Mouse (Mus musculus) macrophage (primary cell): ENCODE results near the gene Foxf2. TPM values are rescaled to one million over a fixed set of nuclear protein-coding genes. Genes with fewer than 3 reads are reported as not detected.

ENCODE experiments used
- H3K27ac ChIP-seq: fragments of 350-480 bp; formaldehyde crosslinking; 2 replicates; pipeline ENCODE4 v1.9.0; 2021
- H3K36me3 ChIP-seq: fragments of 350-480 bp; formaldehyde crosslinking; 2 replicates; pipeline ENCODE4 v1.9.0; 2021; ENCODE audit errors: inconsistent target
- H3K4me3 ChIP-seq: fragments of 350-480 bp; formaldehyde crosslinking; 2 replicates; pipeline ENCODE4 v1.9.0; 2021; ENCODE audit errors: inconsistent target
- H3K79me2 ChIP-seq: fragments of 350-480 bp; formaldehyde crosslinking; 2 replicates; pipeline ENCODE4 v1.9.0; 2021; ENCODE audit errors: inconsistent target
- WGBS: methylation state at CpG from one replicate; pipeline ENCODE4 v1.1.7; 2026; ENCODE audit warnings: inconsistent platforms; ENCODE audit not compliant: missing documents; 5-methylcytosine and 5-hydroxymethylcytosine counted together
- polyA plus RNA-seq: library from polyadenylated mRNA; stranded (reverse); fragments of 250-400 nt; gene quantifications from 3 replicates; pipeline ENCODE4 v1.2.4, GENCODE M21; 2018; ENCODE audit warnings: inconsistent platforms

The Foxf2 gene
- polyA plus RNA-seq, 1 experiment from 2014 or later: not detected

DNA sequence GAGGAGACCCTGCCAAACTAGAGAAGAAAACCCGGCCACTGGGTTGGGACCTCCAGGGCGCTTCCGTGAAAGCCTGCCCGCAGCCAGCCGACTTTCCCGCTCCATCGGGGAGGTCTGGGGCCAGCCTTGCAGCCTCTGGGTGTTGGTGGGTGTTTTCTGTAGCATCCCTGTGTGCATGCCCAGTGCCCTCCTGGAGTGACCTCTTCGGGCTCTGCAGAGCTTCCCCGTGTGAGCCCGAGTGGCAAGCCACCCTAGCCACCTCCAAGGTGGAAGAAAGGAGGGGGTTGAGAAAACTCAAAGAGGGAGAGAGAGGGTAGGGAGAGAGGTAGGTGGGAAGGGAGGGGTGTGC lies 5.1 kb upstream of the Foxf2 start:
- WGBS: 4% methylated on average over 10 of the region's 10 CpGs
- no peak overlapping the region for H3K4me3 ChIP-seq
- H3K79me2 ChIP-seq: no peaks in the 10 kb centered on the region
- no peaks in the 10 kb centered on the region for H3K36me3 ChIP-seq
- no peak overlapping the region for H3K27ac ChIP-seq

GRCm38 (mm10) chr13:31620937-31621336 lies 4.7 kb upstream of the Foxf2 start:
- 35% methylated on average over 4 of the region's 4 CpGs for WGBS
- Histone ChIP-seq H3K79me2 (no peaks in the 10 kb centered on the region), H3K27ac (no peak overlapping the region), H3K4me3 (no peak overlapping the region), H3K36me3 (no peaks in the 10 kb centered on the region)

DNA sequence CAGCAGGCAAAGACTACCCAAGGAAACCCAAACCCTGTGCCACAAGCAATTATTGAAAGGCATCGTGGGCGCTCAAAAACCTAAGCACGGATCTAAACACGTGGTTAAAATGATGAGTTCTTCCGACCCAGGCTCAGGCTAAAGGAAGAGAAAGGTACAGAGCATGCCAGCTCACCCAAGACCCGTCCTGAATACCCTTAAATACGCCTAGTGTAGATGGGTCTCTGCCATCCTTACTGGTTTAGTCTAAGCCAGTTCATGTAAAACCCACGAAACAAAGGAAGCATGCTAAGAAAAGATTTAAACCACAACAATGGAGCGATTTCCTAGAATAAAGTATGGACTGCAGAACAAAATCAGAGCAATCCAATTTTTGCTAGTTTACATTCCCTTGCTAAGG lies 3.9 kb upstream of the Foxf2 start:
- Histone ChIP-seq H3K4me3 (no peak overlapping the region), H3K27ac (no peak overlapping the region), H3K79me2 (no peaks in the 10 kb centered on the region), H3K36me3 (no peaks in the 10 kb centered on the region)
- WGBS: 9% methylated on average over 9 of the region's 9 CpGs

- Histone ChIP-seq H3K36me3 (no peaks in the 10 kb centered on the region), H3K79me2 (no peaks in the 10 kb centered on the region), H3K4me3 (no peak overlapping the region), H3K27ac (no peak overlapping the region)
- 11% methylated on average over 3 of the region's 3 CpGs for WGBS
Measured at GRCm38 (mm10) chr13:31622371-31622770, 3.2 kb upstream of the Foxf2 start.

DNA sequence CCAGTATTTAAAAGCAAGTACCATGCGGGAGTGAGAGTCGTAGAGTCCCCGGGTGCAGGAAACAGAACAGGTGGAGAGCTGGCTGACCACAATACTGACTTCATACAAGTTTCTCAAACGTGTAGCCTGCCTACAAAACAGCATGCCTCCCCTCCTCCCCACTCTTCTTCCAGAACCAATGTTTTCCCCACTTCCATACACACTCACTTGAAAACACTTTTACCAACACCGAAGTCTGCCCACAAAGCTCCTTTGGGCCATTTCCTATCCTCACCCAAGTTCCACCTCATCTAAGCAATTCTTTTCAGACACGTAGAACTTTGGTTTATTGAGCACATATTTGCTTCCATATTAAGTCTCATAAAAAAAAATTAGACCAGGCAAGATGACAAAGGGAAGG lies 2.3 kb upstream of the Foxf2 start:
- no peaks in the 10 kb centered on the region for H3K36me3 ChIP-seq
- H3K79me2 ChIP-seq: no peaks in the 10 kb centered on the region
- no peak overlapping the region for H3K27ac ChIP-seq
- WGBS: 1% methylated on average over 6 of the region's 6 CpGs
- no peak overlapping the region for H3K4me3 ChIP-seq

GRCm38 (mm10) chr13:31623906-31624860 lies 1.4 kb upstream of the Foxf2 start:
- WGBS: 11% methylated on average over 19 of the region's 20 CpGs

GRCm38 (mm10) chr13:31624966-31625332 lies 667 bp upstream of the Foxf2 start:
- H3K79me2 ChIP-seq: no peaks in the 10 kb centered on the region
- 6% methylated on average over 13 of the region's 13 CpGs for WGBS
- no peak overlapping the region for H3K4me3 ChIP-seq
- no peak overlapping the region for H3K27ac ChIP-seq
- H3K36me3 ChIP-seq: no peaks in the 10 kb centered on the region

More at GRCm38 (mm10) chr13:31623906-31624860, 1.4 kb upstream of the Foxf2 start:
- H3K4me3 ChIP-seq: no peak overlapping the region
- H3K36me3 ChIP-seq: no peaks in the 10 kb centered on the region
- no peak overlapping the region for H3K27ac ChIP-seq
- no peaks in the 10 kb centered on the region for H3K79me2 ChIP-seq

DNA sequence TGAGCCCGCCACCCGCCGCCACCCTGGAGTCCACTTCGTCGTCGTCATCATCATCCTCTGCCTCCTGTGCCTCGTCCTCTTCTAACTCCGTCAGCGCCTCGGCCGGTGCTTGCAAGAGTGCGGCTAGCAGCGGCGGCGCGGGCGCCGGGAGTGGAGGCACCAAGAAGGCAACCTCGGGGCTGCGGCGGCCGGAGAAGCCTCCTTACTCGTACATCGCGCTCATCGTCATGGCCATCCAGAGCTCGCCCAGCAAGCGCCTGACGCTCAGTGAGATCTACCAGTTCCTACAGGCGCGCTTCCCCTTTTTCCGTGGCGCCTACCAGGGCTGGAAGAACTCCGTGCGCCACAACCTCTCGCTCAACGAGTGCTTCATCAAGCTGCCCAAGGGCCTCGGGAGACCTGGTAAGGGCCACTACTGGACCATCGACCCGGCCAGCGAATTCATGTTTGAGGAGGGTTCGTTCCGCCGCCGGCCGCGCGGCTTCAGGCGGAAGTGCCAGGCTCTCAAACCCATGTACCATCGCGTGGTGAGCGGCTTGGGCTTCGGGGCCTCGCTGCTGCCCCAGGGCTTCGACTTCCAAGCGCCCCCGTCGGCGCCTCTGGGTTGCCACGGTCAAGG lies 676 bp downstream of the Foxf2 start:
- no peak overlapping the region for H3K27ac ChIP-seq
- 1% methylated on average over 60 of the region's 60 CpGs for WGBS
- H3K36me3 ChIP-seq: no peaks in the 10 kb centered on the region
- no peak overlapping the region for H3K4me3 ChIP-seq
- H3K79me2 ChIP-seq: no peaks in the 10 kb centered on the region

- H3K4me3 ChIP-seq: no peak overlapping the region
- H3K27ac ChIP-seq: no peak overlapping the region
- H3K36me3 ChIP-seq: no peaks in the 10 kb centered on the region
- H3K79me2 ChIP-seq: no peaks in the 10 kb centered on the region
- WGBS: 11% methylated on average over 24 of the region's 24 CpGs
Measured at GRCm38 (mm10) chr13:31626991-31627625, 1.5 kb downstream of the Foxf2 start.

DNA sequence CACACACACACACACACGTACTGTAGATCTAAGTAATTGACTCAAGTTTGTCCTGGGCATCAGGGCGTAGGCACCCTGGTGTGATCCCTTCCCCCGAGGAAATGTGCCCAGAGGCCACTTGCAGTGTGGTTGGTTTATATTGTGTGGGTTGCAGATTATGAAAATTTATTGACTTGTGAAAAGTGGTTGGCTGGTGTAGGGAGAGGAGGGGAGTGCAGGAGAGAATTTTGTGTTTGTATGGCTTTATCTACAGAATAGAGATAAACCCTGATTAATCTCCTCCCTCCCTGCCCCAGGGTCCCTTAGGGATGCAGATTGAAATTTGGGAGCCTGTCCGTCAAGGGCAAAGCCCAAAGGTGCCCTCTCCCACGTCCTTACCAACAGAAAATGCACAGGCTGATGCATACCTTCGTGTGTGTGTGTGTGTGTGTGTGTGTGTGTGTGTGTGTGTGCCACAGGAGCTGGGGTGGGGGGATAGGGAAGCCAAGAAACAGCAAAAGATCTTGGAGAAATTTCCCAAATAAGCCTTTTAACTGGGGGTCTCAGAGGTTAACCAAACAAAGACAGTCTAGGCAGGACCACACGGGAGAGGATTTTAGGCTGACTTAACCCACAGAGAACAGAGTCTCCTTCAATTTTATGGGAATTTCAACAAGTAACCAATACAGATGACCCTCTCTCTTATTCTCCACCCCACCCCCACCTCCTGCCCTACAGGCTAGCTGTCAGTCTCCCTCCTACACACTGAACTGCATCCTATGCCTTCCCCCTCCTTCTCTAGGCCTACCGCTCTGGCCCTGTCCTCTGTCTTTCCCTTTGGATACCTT lies 2.5 kb downstream of the Foxf2 start:
- 42% methylated on average over 7 of the region's 8 CpGs for WGBS

GRCm38 (mm10) chr13:31628691-31629180 lies 3.1 kb downstream of the Foxf2 start:
- WGBS: 28% methylated on average over 14 of the region's 14 CpGs
- no peak overlapping the region for H3K27ac ChIP-seq
- H3K36me3 ChIP-seq: no peaks in the 10 kb centered on the region
- no peaks in the 10 kb centered on the region for H3K79me2 ChIP-seq
- no peak overlapping the region for H3K4me3 ChIP-seq

More for the DNA sequence above, 2.5 kb downstream of the Foxf2 start:
- Histone ChIP-seq H3K79me2 (no peaks in the 10 kb centered on the region), H3K4me3 (no peak overlapping the region), H3K36me3 (no peaks in the 10 kb centered on the region), H3K27ac (no peak overlapping the region)

GRCm38 (mm10) chr13:31629321-31629851 lies 3.8 kb downstream of the Foxf2 start:
- Histone ChIP-seq H3K36me3 (no peaks in the 10 kb centered on the region), H3K27ac (no peak overlapping the region), H3K4me3 (peak overlapping the region; percentile 11; the same call in 1 of the 2 replicates), H3K79me2 (no peaks in the 10 kb centered on the region)
- 1% methylated on average over 40 of the region's 40 CpGs for WGBS

- Histone ChIP-seq H3K4me3 (no peak overlapping the region), H3K79me2 (no peaks in the 10 kb centered on the region), H3K27ac (no peak overlapping the region), H3K36me3 (no peaks in the 10 kb centered on the region)
- WGBS: 37% methylated on average over 12 of the region's 12 CpGs
Measured at GRCm38 (mm10) chr13:31630051-31630450, 4.4 kb downstream of the Foxf2 start.

GRCm38 (mm10) chr13:31630551-31630950 lies 4.9 kb downstream of the Foxf2 start:
- Histone ChIP-seq H3K4me3 (no peak overlapping the region), H3K36me3 (no peaks in the 10 kb centered on the region), H3K27ac (no peak overlapping the region), H3K79me2 (no peaks in the 10 kb centered on the region)
- 34% methylated on average over 10 of the region's 10 CpGs for WGBS
